Mouse (Mus musculus): ENCODE results near the gene Lama4. TPM values are rescaled to one million over a fixed set of nuclear protein-coding genes. Genes with fewer than 3 reads are reported as not detected.

Gene Lama4
- total and polyA plus RNA-seq, 3 experiments, result not detected

DNA sequence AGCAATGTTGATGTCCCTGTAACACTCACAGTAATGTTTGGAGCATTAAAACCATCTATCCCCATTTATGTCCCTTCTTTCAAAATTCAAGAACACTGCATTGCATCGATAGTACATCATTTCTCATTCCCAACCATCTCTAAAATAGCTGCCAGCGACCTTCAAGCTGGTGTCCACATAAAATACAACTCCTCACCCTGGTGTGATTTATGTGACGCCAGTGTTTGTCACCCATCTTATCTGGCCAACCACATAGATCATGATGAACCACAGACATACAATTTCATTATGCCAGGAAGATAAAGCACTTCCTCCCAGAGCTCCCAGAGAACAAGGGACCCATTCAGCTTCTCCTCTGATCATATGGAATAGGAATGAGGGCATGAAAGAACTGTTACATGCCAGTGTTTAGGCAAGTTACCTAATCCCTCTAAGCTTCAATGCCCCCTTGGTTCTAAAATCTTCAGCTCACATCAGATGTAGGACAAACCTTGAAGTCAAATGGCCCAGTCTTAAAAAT, 79.2 kb downstream of the Lama4 start:
- TF ChIP-seq NELFE (IDR thresholded peaks at IDR 0.05; ENCODE audit: low read depth, low read length) (no peak), TBP (IDR thresholded peaks at IDR 0.05; ENCODE audit: low read depth, low read length) (no peak), POLR2AphosphoS5 (IDR thresholded peaks at IDR 0.05; ENCODE audit: borderline replicate concordance, low read depth, low read length) (no peak), RCOR1 (IDR thresholded peaks at IDR 0.05; ENCODE audit: low read depth, low read length) (no peak), TAL1 (IDR thresholded peaks at IDR 0.05; ENCODE audit: low read length) (no peak), RAD21 (IDR thresholded peaks at IDR 0.05; ENCODE audit: low read depth, low read length) (no peak), MAFK (IDR thresholded peaks at IDR 0.05; ENCODE audit: borderline replicate concordance, low read depth, low read length) (no peak), MAX (IDR thresholded peaks at IDR 0.05; ENCODE audit: low read length) (no peak), GABPA (IDR thresholded peaks at IDR 0.05; ENCODE audit: low read depth, low read length) (no peak), GATA1 (IDR thresholded peaks at IDR 0.05; ENCODE audit: low read depth, low read length) (no peak), MEF2A (IDR thresholded peaks at IDR 0.05; ENCODE audit: extremely low read depth, insufficient replicate concordance, low read depth, low read length, poor library complexity, severe bottlenecking) (no peak), SIN3A (IDR thresholded peaks at IDR 0.05; ENCODE audit: low read length) (no peak), USF1 (IDR thresholded peaks at IDR 0.05; ENCODE audit: low read depth, low read length) (no peak), TCF12 (IDR thresholded peaks at IDR 0.05; ENCODE audit: low read depth, low read length) (no peak), POLR2A (IDR thresholded peaks at IDR 0.05; ENCODE audit: control insufficient read depth in 1 of 2, insufficient read depth in 1 of 2, low read depth in 1 of 2, low read length in 2 of 2, poor library complexity in 1 of 2) (no peak), CHD1 (IDR thresholded peaks at IDR 0.05; ENCODE audit: low read depth, low read length) (no peak), JUND (IDR thresholded peaks at IDR 0.05; ENCODE audit: low read depth, low read length) (no peak), USF2 (IDR thresholded peaks at IDR 0.05; ENCODE audit: borderline replicate concordance in 1 of 2, insufficient read depth in 1 of 2, low read depth in 1 of 2, low read length in 2 of 2) (no peak), BHLHE40 (IDR thresholded peaks at IDR 0.05; ENCODE audit: borderline replicate concordance, low read depth, low read length) (no peak), CTCF (IDR thresholded peaks at IDR 0.05 in 2 of 3, conservative IDR thresholded peaks at IDR 0.05 in 1 of 3; ENCODE audit: control insufficient read depth in 1 of 3, insufficient read depth in 1 of 3, low read depth in 2 of 3, low read length in 3 of 3, poor library complexity in 1 of 3, severe bottlenecking in 1 of 3) (no peak)
- Histone ChIP-seq H3K4me1 (ENCODE audit: control insufficient read depth in 1 of 2, insufficient read depth in 2 of 2, low read length in 2 of 2) (no peaks in the 10 kb centered on the region), H3K27ac (ENCODE audit: control insufficient read depth, low read depth, low read length) (no peak overlapping the region), H3K36me3 (ENCODE audit: control insufficient read depth in 1 of 2, insufficient read depth in 2 of 2, low read length in 2 of 2) (no peaks in the 10 kb centered on the region), H3K4me3 (ENCODE audit: control insufficient read depth in 1 of 2, insufficient read depth in 1 of 2, low read depth in 2 of 2, low read length in 2 of 2) (no peak overlapping the region), H3K9ac (ENCODE audit: control insufficient read depth, low read depth, low read length, poor library complexity, severe bottlenecking) (no peak overlapping the region), H3K79me2 (ENCODE audit: control insufficient read depth, insufficient read depth, low read length, poor library complexity) (no peaks in the 10 kb centered on the region), H3K9me3 (replicated peaks; ENCODE audit: insufficient read depth, low read length) (no peaks in the 10 kb centered on the region), H3K27me3 (ENCODE audit: control insufficient read depth in 1 of 2, insufficient read depth in 2 of 2, low read length in 2 of 2) (peaks cover 0 to 1% of the 10 kb centered on the region in 2 experiments; a peak in 1 of 4 replicates)
- DNase-seq (ENCODE audit: low read depth, low spot score), result no peak

DNA sequence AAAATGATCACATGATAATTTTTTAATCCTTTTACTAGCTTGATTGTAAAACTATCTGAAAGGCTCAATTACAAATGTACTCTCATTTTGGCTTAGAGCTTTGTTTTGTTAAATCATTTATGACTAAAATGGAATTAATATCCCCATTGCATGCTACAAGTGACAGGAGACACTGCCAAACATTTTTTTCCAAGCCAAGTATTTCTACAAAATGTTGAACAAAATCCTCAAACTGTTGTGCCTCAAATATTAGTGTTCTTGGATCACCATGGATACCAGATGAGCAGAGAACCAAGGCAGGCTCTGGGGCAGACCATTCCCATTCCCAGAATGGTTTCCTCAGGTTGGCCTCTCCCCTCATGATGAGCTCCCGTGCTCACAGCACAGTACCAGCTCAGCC, 79.8 kb downstream of the Lama4 start:
- Histone ChIP-seq H3K9ac (ENCODE audit: control insufficient read depth, low read depth, low read length, poor library complexity, severe bottlenecking) (no peak overlapping the region), H3K79me2 (ENCODE audit: control insufficient read depth, insufficient read depth, low read length, poor library complexity) (no peaks in the 10 kb centered on the region), H3K9me3 (replicated peaks; ENCODE audit: insufficient read depth, low read length) (no peaks in the 10 kb centered on the region), H3K27me3 (ENCODE audit: control insufficient read depth in 1 of 2, insufficient read depth in 2 of 2, low read length in 2 of 2) (peaks cover 0 to 1% of the 10 kb centered on the region in 2 experiments; a peak in 1 of 4 replicates), H3K4me3 (ENCODE audit: control insufficient read depth in 1 of 2, insufficient read depth in 1 of 2, low read depth in 2 of 2, low read length in 2 of 2) (no peak overlapping the region), H3K27ac (ENCODE audit: control insufficient read depth, low read depth, low read length) (no peak overlapping the region), H3K4me1 (ENCODE audit: control insufficient read depth in 1 of 2, insufficient read depth in 2 of 2, low read length in 2 of 2) (no peaks in the 10 kb centered on the region), H3K36me3 (ENCODE audit: control insufficient read depth in 1 of 2, insufficient read depth in 2 of 2, low read length in 2 of 2) (no peaks in the 10 kb centered on the region)
- no peak for DNase-seq (ENCODE audit: low read depth, low spot score)
- TF ChIP-seq MXI1 (IDR thresholded peaks at IDR 0.05; ENCODE audit: low read depth, low read length), result no peak
- TF ChIP-seq CHD1 (IDR thresholded peaks at IDR 0.05; ENCODE audit: low read depth, low read length), result no peak
- no peak for TF ChIP-seq MEF2A (IDR thresholded peaks at IDR 0.05; ENCODE audit: extremely low read depth, insufficient replicate concordance, low read depth, low read length, poor library complexity, severe bottlenecking)
- no peak for TF ChIP-seq E2F4 (IDR thresholded peaks at IDR 0.05; ENCODE audit: borderline replicate concordance, low read depth, low read length)
- no peak for TF ChIP-seq GABPA (IDR thresholded peaks at IDR 0.05; ENCODE audit: low read depth, low read length)
- no peak for TF ChIP-seq ZKSCAN1 (IDR thresholded peaks at IDR 0.05; ENCODE audit: low read depth, low read length)
- TF ChIP-seq CTCF (IDR thresholded peaks at IDR 0.05 in 2 of 3, conservative IDR thresholded peaks at IDR 0.05 in 1 of 3; ENCODE audit: control insufficient read depth in 1 of 3, insufficient read depth in 1 of 3, low read depth in 2 of 3, low read length in 3 of 3, poor library complexity in 1 of 3, severe bottlenecking in 1 of 3), result no peak
- TF ChIP-seq ELF1 (IDR thresholded peaks at IDR 0.05; ENCODE audit: low read depth, low read length), result no peak
- TF ChIP-seq KAT2A (conservative IDR thresholded peaks at IDR 0.05; ENCODE audit: low read depth, low read length), result no peak
- no peak for TF ChIP-seq POLR2AphosphoS5 (IDR thresholded peaks at IDR 0.05; ENCODE audit: borderline replicate concordance, low read depth, low read length)
- TF ChIP-seq MAFK (IDR thresholded peaks at IDR 0.05; ENCODE audit: borderline replicate concordance, low read depth, low read length), result no peak
- TF ChIP-seq USF2 (IDR thresholded peaks at IDR 0.05; ENCODE audit: borderline replicate concordance in 1 of 2, insufficient read depth in 1 of 2, low read depth in 1 of 2, low read length in 2 of 2), result no peak
- TF ChIP-seq MAZ (IDR thresholded peaks at IDR 0.05; ENCODE audit: low read depth, low read length), result no peak

Data from MEL (cell line).